Comparison of ENCODE assay signal across 10 mouse cellular contexts in genomic region chr9:43231805-43232204, GRCm38 (mm10). TPM values are rescaled to one million over a fixed set of nuclear protein-coding genes. Genes with fewer than 3 reads are reported as not detected.
A peak's percentile ranks its signal among the peaks of the same experiment; 100 is the strongest.
DNase-seq lines count a peak whose midpoint lies in the region; ATAC-seq and TF ChIP-seq lines count a peak whose summit lies in the region.
"Had no signal": no experiment of that assay in that cellular context is flagged by ENCODE, and none has a peak within 500 bp of the region (broad histone marks: within the 10 kb centered on the region; RNA-seq: fewer than 3 reads in every experiment).

No protein-coding gene starts in this region.

- H3K9ac ChIP-seq in midbrain, embryonic 11.5 days (ENCODE audit: low read length), result no peak overlapping the region
- no peak overlapping the region for H3K9ac ChIP-seq in midbrain, postnatal 0 days (replicated peaks; ENCODE audit: low read length, poor library complexity, severe bottlenecking)
- H3K9ac ChIP-seq in heart, embryonic 12.5 days, result peak overlapping the region; percentile 37
- no peak overlapping the region for H3K9ac ChIP-seq in limb, embryonic 15.5 days
- H3K9ac ChIP-seq in stomach, embryonic 15.5 days, result no peak overlapping the region

- no peaks in the 10 kb centered on the region for H3K9me3 ChIP-seq in midbrain, embryonic 11.5 days (ENCODE audit: control insufficient read depth, low read length)
- no peaks in the 10 kb centered on the region for H3K9me3 ChIP-seq in midbrain, postnatal 0 days (ENCODE audit: low read length)
- no peaks in the 10 kb centered on the region for H3K9me3 ChIP-seq in heart, embryonic 12.5 days (replicated peaks)
- H3K9me3 ChIP-seq in limb, embryonic 15.5 days, result no peaks in the 10 kb centered on the region
- H3K9me3 ChIP-seq in stomach, embryonic 15.5 days, result no peaks in the 10 kb centered on the region

- 71% methylated on average over 4 of the region's 4 CpGs for WGBS in midbrain, embryonic 11.5 days
- WGBS in midbrain, postnatal 0 days, result 81% methylated on average over 4 of the region's 4 CpGs
- 54% methylated on average over 4 of the region's 4 CpGs for WGBS in heart, embryonic 12.5 days
- WGBS in limb, embryonic 15.5 days, result 56% methylated on average over 4 of the region's 4 CpGs
- WGBS in stomach, embryonic 15.5 days, result 27% methylated on average over 4 of the region's 4 CpGs

- H3K27ac ChIP-seq in midbrain, embryonic 11.5 days (ENCODE audit: low read depth, low read length), result no peak overlapping the region
- no peak overlapping the region for H3K27ac ChIP-seq in midbrain, postnatal 0 days (ENCODE audit: low read depth, low read length)
- peak overlapping the region; percentile 73 for H3K27ac ChIP-seq in heart, embryonic 12.5 days (ENCODE audit: poor library complexity, severe bottlenecking)
- H3K27ac ChIP-seq in limb, embryonic 15.5 days, result peak overlapping the region; percentile 75
- peak overlapping the region; percentile 89 for H3K27ac ChIP-seq in stomach, embryonic 15.5 days

- TF ChIP-seq CTCF in midbrain, postnatal 0 days (IDR thresholded peaks at IDR 0.05), result no peak

- peaks cover 11% of the 10 kb centered on the region for H3K4me1 ChIP-seq in midbrain, embryonic 11.5 days (ENCODE audit: control insufficient read depth, insufficient read depth, low read length)
- H3K4me1 ChIP-seq in midbrain, postnatal 0 days (ENCODE audit: insufficient read depth, low read length), result no peaks in the 10 kb centered on the region
- peaks cover 79% of the 10 kb centered on the region for H3K4me1 ChIP-seq in heart, embryonic 12.5 days (replicated peaks)
- peaks cover 72% of the 10 kb centered on the region for H3K4me1 ChIP-seq in limb, embryonic 15.5 days
- H3K4me1 ChIP-seq in stomach, embryonic 15.5 days, result peaks cover 70% of the 10 kb centered on the region

- 0 out of 2 replicates have a peak, but pooled peaks have one; percentile 40 for ATAC-seq in midbrain, embryonic 11.5 days (ENCODE audit: low FRiP score)
- no peak for ATAC-seq in midbrain, postnatal 0 days (ENCODE audit: low FRiP score)
- peak; percentile 70 for ATAC-seq in heart, embryonic 12.5 days (ENCODE audit: insufficient number of reproducible peaks, low FRiP score)
- ATAC-seq in limb, embryonic 15.5 days (ENCODE audit: insufficient number of reproducible peaks, low FRiP score, low TSS enrichment, low read depth), result peak; percentile 21; the same call in 1 of the 2 replicates
- peak; percentile 56 for ATAC-seq in stomach, embryonic 15.5 days (ENCODE audit: insufficient read depth, low FRiP score, low read depth)
- ATAC-seq in inflammation-experienced regulatory T-cells, adult 6 months, result no peak

- H3K4me3 ChIP-seq in midbrain, embryonic 11.5 days (ENCODE audit: low read depth, low read length), result no peak overlapping the region
- H3K4me3 ChIP-seq in midbrain, postnatal 0 days (ENCODE audit: low read depth, low read length), result no peak overlapping the region
- H3K4me3 ChIP-seq in heart, embryonic 12.5 days, result no peak overlapping the region
- no peak overlapping the region for H3K4me3 ChIP-seq in limb, embryonic 15.5 days
- H3K4me3 ChIP-seq in stomach, embryonic 15.5 days (replicated peaks), result peak overlapping the region; percentile 2; the same call in 1 of the 2 replicates
- H3K4me3 ChIP-seq: erythroblast, embryonic 14.5 days had no signal

- DNase-seq in midbrain, embryonic 11.5 days (ENCODE audit: low spot score, missing footprints), result no peak
- DNase-seq in midbrain, postnatal 0 days (ENCODE audit: low spot score), result no peak
- DNase-seq in spleen, adult 12 weeks (ENCODE audit: low spot score), result no peak
- no peak for DNase-seq in cerebellum, postnatal 14 days
- DNase-seq: thymus, postnatal 14 days had no signal

- no peaks in the 10 kb centered on the region for H3K36me3 ChIP-seq in midbrain, embryonic 11.5 days (ENCODE audit: control insufficient read depth, insufficient read depth, low read length)
- H3K36me3 ChIP-seq in midbrain, postnatal 0 days (ENCODE audit: insufficient read depth, low read length), result no peaks in the 10 kb centered on the region
- no peaks in the 10 kb centered on the region; the same call in 1 of the 2 replicates for H3K36me3 ChIP-seq in heart, embryonic 12.5 days
- H3K36me3 ChIP-seq in limb, embryonic 15.5 days, result peaks cover 39% of the 10 kb centered on the region; the same call in 1 of the 2 replicates
- no peaks in the 10 kb centered on the region for H3K36me3 ChIP-seq in stomach, embryonic 15.5 days

- no peaks in the 10 kb centered on the region for H3K27me3 ChIP-seq in midbrain, embryonic 11.5 days (ENCODE audit: control insufficient read depth, insufficient read depth, low read length)
- H3K27me3 ChIP-seq in midbrain, postnatal 0 days (ENCODE audit: insufficient read depth, low read length), result no peaks in the 10 kb centered on the region
- H3K27me3 ChIP-seq in heart, embryonic 12.5 days (replicated peaks), result no peaks in the 10 kb centered on the region
- H3K27me3 ChIP-seq in limb, embryonic 15.5 days, result no peaks in the 10 kb centered on the region
- H3K27me3 ChIP-seq in stomach, embryonic 15.5 days (replicated peaks), result no peaks in the 10 kb centered on the region

- no peak overlapping the region for H3K4me2 ChIP-seq in midbrain, embryonic 11.5 days
- H3K4me2 ChIP-seq in midbrain, postnatal 0 days (ENCODE audit: low read depth, low read length, poor library complexity, severe bottlenecking), result no peak overlapping the region
- peak overlapping the region; percentile 22; the same call in 1 of the 2 replicates for H3K4me2 ChIP-seq in heart, embryonic 12.5 days
- no peak overlapping the region for H3K4me2 ChIP-seq in limb, embryonic 15.5 days
- peak overlapping the region; percentile 36 for H3K4me2 ChIP-seq in stomach, embryonic 15.5 days

RNA-seq across cellular contexts. Expression of gene Oaf, which starts 7.9 kb away (rescaled TPM):
- polyA plus RNA-seq in midbrain, embryonic 11.5 days (2014; fragmentation: Nextera tagmentation; extraction: Ambion mirVana), result 26.4 and 28.6 TPM in 2 replicates
- total RNA-seq in midbrain, postnatal 0 days (2014; rRNA removed), result 4.7 and 4.9 TPM in 2 replicates
- 4.5 and 4.7 TPM in 2 replicates for polyA plus RNA-seq in midbrain, postnatal 0 days (2015; fragmentation: Nextera tagmentation; extraction: Ambion mirVana)
- polyA plus RNA-seq in heart, embryonic 12.5 days (2016; fragmentation: Nextera tagmentation; extraction: Ambion mirVana), result 37.1 and 37.6 TPM in 2 replicates
- 78.4 and 102 TPM in 2 replicates for polyA plus RNA-seq in limb, embryonic 15.5 days (2015; fragmentation: Nextera tagmentation; extraction: Ambion mirVana)
- polyA plus RNA-seq in stomach, embryonic 15.5 days (2015; fragmentation: Nextera tagmentation; extraction: Ambion mirVana), result 60.6 and 65.7 TPM in 2 replicates
- 1 to 10 TPM in 1 of 3 experiments, under 1 TPM in 1, not detected in 1; 0.28 to 1.3 TPM for polyA plus RNA-seq in inflammation-experienced regulatory T-cells, adult 6 months (2017; shearing (Covaris generic))

RNA-seq across cellular contexts. Expression of gene Pou2f3, which starts 21.6 kb away (rescaled TPM):
- polyA plus RNA-seq in midbrain, embryonic 11.5 days (2014; fragmentation: Nextera tagmentation; extraction: Ambion mirVana), result not detected in 2 replicates
- 0.16 TPM in 1 of 2 replicates, not detected in the other for total RNA-seq in midbrain, postnatal 0 days (2014; rRNA removed)
- polyA plus RNA-seq in midbrain, postnatal 0 days (2015; fragmentation: Nextera tagmentation; extraction: Ambion mirVana), result not detected in 2 replicates
- polyA plus RNA-seq in heart, embryonic 12.5 days (2016; fragmentation: Nextera tagmentation; extraction: Ambion mirVana), result not detected in 2 replicates
- 10.2 and 11.8 TPM in 2 replicates for polyA plus RNA-seq in limb, embryonic 15.5 days (2015; fragmentation: Nextera tagmentation; extraction: Ambion mirVana)
- polyA plus RNA-seq in stomach, embryonic 15.5 days (2015; fragmentation: Nextera tagmentation; extraction: Ambion mirVana), result 0.54 and 0.68 TPM in 2 replicates
- not detected for polyA plus RNA-seq in inflammation-experienced regulatory T-cells, adult 6 months (2017; shearing (Covaris generic))
- polyA plus RNA-seq: erythroblast, embryonic 14.5 days had no signal

Comparison
In these comparisons a context has a peak if more than half of its experiments do, and no peak if none do; other contexts are left out.
1. ATAC-seq: peak in midbrain, embryonic 11.5 days (single experiment), heart, embryonic 12.5 days (single experiment), limb, embryonic 15.5 days (single experiment) and stomach, embryonic 15.5 days (single experiment); none in midbrain, postnatal 0 days (single experiment) and inflammation-experienced regulatory T-cells, adult 6 months (single experiment).
2. H3K27ac ChIP-seq: peak in heart, embryonic 12.5 days (single experiment), limb, embryonic 15.5 days (single experiment) and stomach, embryonic 15.5 days (single experiment); none in midbrain, embryonic 11.5 days (single experiment) and midbrain, postnatal 0 days (single experiment).
3. H3K4me2 ChIP-seq: peak in heart, embryonic 12.5 days (single experiment) and stomach, embryonic 15.5 days (single experiment); none in midbrain, embryonic 11.5 days (single experiment), midbrain, postnatal 0 days (single experiment) and limb, embryonic 15.5 days (single experiment).